Mouse (Mus musculus) right cerebral cortex, postnatal 25 days (tissue): ENCODE results near the gene Brk1.

Experiments
- DNase-seq: peaks from one replicate; pipeline ENCODE4 v3.0.0; 2022

Gene Brk1

GRCm38 (mm10) chr6:113623941-113624751 is 19.6 kb downstream of the Brk1 start, which contains the start of gene Vhl:
Gene Vhl, plus strand, starts transcription at chr6:113623959.
- peak; percentile 86 for DNase-seq

- no peak for DNase-seq
These were observed 20.6 kb downstream of the Brk1 start for GRCm38 (mm10) chr6:113624989-113625770.

GRCm38 (mm10) chr6:113630322-113630721 is 25.8 kb downstream of the Brk1 start:
- DNase-seq = no peak

- DNase-seq = no peak
These were observed 28.3 kb downstream of the Brk1 start for GRCm38 (mm10) chr6:113632863-113633262.

GRCm38 (mm10) chr6:113638302-113639040 is 33.9 kb downstream of the Brk1 start, which contains the start of gene Irak2:
Gene Irak2, plus strand, starts transcription at chr6:113638467.
- DNase-seq = peak; percentile 93

- no peak for DNase-seq
These were observed 34.6 kb downstream of the Brk1 start for GRCm38 (mm10) chr6:113639201-113639600.

- no peak for DNase-seq
These were observed 38.0 kb downstream of the Brk1 start for GRCm38 (mm10) chr6:113642605-113643004.

GRCm38 (mm10) chr6:113643021-113643420 is 38.4 kb downstream of the Brk1 start:
- DNase-seq = no peak

GRCm38 (mm10) chr6:113643967-113644366 is 39.4 kb downstream of the Brk1 start:
- no peak for DNase-seq

- DNase-seq = no peak
These were observed 40.2 kb downstream of the Brk1 start for GRCm38 (mm10) chr6:113644808-113645207.

GRCm38 (mm10) chr6:113649346-113650196 is 45.0 kb downstream of the Brk1 start:
- no peak for DNase-seq

GRCm38 (mm10) chr6:113650197-113650640 is 45.6 kb downstream of the Brk1 start:
- no peak for DNase-seq

GRCm38 (mm10) chr6:113651626-113652025 is 47.1 kb downstream of the Brk1 start:
- DNase-seq = no peak

- DNase-seq = no peak
These were observed 49.0 kb downstream of the Brk1 start for GRCm38 (mm10) chr6:113653551-113653950.

- no peak for DNase-seq
These were observed 49.5 kb downstream of the Brk1 start for GRCm38 (mm10) chr6:113654102-113654501.

GRCm38 (mm10) chr6:113654753-113655397 is 50.3 kb downstream of the Brk1 start:
- no peak for DNase-seq

- no peak for DNase-seq
These were observed 50.9 kb downstream of the Brk1 start for GRCm38 (mm10) chr6:113655475-113655874.

GRCm38 (mm10) chr6:113656847-113657246 is 52.3 kb downstream of the Brk1 start:
- no peak for DNase-seq

GRCm38 (mm10) chr6:113658226-113658625 is 53.7 kb downstream of the Brk1 start:
- DNase-seq = no peak

GRCm38 (mm10) chr6:113659648-113660491 is 55.3 kb downstream of the Brk1 start:
- no peak for DNase-seq
